Mouse (Mus musculus): ENCODE results near the gene Acad11. TPM values are rescaled to one million over a fixed set of nuclear protein-coding genes. Genes with fewer than 3 reads are reported as not detected.
A peak's percentile ranks its signal among the peaks of the same experiment; 100 is the strongest.

Gene Acad11
- polyA plus RNA-seq, 1 experiment = 40.5 TPM

DNA sequence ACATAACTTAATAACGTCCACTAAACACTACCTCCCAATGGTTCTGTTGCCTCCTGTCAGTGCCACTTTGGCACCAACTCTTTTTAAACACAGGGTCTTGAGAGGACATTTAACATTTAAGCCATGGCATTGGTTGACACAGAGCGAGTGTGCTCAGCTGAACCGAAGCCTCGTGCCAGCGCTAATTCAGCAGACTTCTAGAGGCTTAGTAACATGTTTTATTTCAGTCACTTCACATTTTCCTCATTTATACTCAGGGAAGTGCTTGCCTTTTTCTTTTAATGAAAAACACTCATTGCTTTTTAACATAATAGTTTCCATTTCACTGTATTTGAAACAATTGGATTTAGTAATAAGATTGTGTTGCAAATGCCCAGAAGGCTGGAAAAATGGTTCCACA, 46.0 kb downstream of the Acad11 start:
- no peaks in the 10 kb centered on the region for H3K27me3 ChIP-seq (ENCODE audit: control insufficient read depth, insufficient read depth, low read length, poor library complexity, severe bottlenecking)
- no peak overlapping the region for H3K27ac ChIP-seq (ENCODE audit: insufficient read depth, low read length)
- H3K9ac ChIP-seq (ENCODE audit: low read depth, poor library complexity, severe bottlenecking) = no peak overlapping the region
- H3K36me3 ChIP-seq (ENCODE audit: control insufficient read depth, insufficient read depth, low read length, poor library complexity, severe bottlenecking) = no peaks in the 10 kb centered on the region
- H3K9me3 ChIP-seq (replicated peaks; ENCODE audit: control insufficient read depth, insufficient read depth, low read length, poor library complexity, severe bottlenecking) = peaks cover 9% of the 10 kb centered on the region
- H3K4me3 ChIP-seq (ENCODE audit: low read depth, low read length) = no peak overlapping the region
- H3K4me1 ChIP-seq (ENCODE audit: control insufficient read depth, insufficient read depth, low read length) = no peaks in the 10 kb centered on the region
- TF ChIP-seq CTCF (IDR thresholded peaks at IDR 0.05; ENCODE audit: low read depth, low read length) (no peak), EP300 (IDR thresholded peaks at IDR 0.05; ENCODE audit: insufficient read depth, low read depth, low read length) (no peak), POLR2A (IDR thresholded peaks at IDR 0.05; ENCODE audit: insufficient read depth, low read length) (no peak)

DNA sequence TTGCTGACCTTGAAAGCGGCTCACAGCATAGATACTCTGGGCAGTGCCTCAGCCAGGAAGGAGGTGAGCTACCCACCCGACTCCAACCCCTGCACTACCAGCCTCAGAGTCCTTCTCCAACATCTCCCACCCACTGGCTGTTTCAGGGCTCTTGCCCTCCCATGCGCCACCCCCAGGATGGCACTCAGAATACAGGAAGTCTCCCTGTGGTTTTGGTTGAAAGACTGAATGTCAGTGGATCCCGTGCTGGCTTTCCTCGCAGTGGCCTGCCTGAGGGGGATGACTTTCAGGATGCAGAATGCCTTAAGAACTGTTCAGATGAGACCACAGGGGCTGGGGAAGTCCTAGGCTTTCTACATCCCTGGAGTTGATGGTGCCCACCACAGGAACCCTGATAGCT, 59.9 kb downstream of the Acad11 start:
- Histone ChIP-seq H3K4me3 (ENCODE audit: low read depth, low read length) (no peak overlapping the region), H3K9ac (ENCODE audit: low read depth, poor library complexity, severe bottlenecking) (no peak overlapping the region), H3K36me3 (ENCODE audit: control insufficient read depth, insufficient read depth, low read length, poor library complexity, severe bottlenecking) (no peaks in the 10 kb centered on the region), H3K4me1 (ENCODE audit: control insufficient read depth, insufficient read depth, low read length) (peaks cover 2% of the 10 kb centered on the region), H3K27ac (ENCODE audit: insufficient read depth, low read length) (no peak overlapping the region), H3K27me3 (ENCODE audit: control insufficient read depth, insufficient read depth, low read length, poor library complexity, severe bottlenecking) (no peaks in the 10 kb centered on the region), H3K9me3 (replicated peaks; ENCODE audit: control insufficient read depth, insufficient read depth, low read length, poor library complexity, severe bottlenecking) (no peaks in the 10 kb centered on the region)
- TF ChIP-seq CTCF (IDR thresholded peaks at IDR 0.05; ENCODE audit: low read depth, low read length) (peak; percentile 4), EP300 (IDR thresholded peaks at IDR 0.05; ENCODE audit: insufficient read depth, low read depth, low read length) (no peak)

DNA sequence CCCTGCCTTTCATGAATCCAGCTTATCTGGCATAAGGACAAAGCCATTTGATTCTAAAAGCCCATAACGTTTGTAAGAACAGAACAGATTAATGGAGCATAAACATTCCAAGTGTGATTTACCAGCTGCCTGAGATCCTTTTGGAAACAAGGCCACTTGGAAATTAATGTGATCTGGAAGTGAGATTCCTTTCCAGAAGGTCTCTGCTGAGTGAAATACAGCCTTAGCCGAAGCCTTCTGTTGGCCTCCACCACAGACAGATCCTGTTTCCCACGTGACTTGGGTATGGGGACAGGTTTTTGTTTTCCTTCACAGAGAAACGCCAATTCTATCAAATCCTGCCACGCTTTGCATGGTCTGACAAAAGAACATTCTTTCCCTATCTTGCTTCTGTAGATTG, 60.4 kb downstream of the Acad11 start:
- Histone ChIP-seq H3K36me3 (ENCODE audit: control insufficient read depth, insufficient read depth, low read length, poor library complexity, severe bottlenecking) (no peaks in the 10 kb centered on the region), H3K4me3 (ENCODE audit: low read depth, low read length) (no peak overlapping the region), H3K27me3 (ENCODE audit: control insufficient read depth, insufficient read depth, low read length, poor library complexity, severe bottlenecking) (no peaks in the 10 kb centered on the region), H3K27ac (ENCODE audit: insufficient read depth, low read length) (no peak overlapping the region), H3K9me3 (replicated peaks; ENCODE audit: control insufficient read depth, insufficient read depth, low read length, poor library complexity, severe bottlenecking) (no peaks in the 10 kb centered on the region), H3K9ac (ENCODE audit: low read depth, poor library complexity, severe bottlenecking) (no peak overlapping the region), H3K4me1 (ENCODE audit: control insufficient read depth, insufficient read depth, low read length) (peaks cover 2% of the 10 kb centered on the region)
- no peak for TF ChIP-seq CTCF (IDR thresholded peaks at IDR 0.05; ENCODE audit: low read depth, low read length)
- TF ChIP-seq POLR2A (IDR thresholded peaks at IDR 0.05; ENCODE audit: insufficient read depth, low read length) = no peak
- TF ChIP-seq EP300 (IDR thresholded peaks at IDR 0.05; ENCODE audit: insufficient read depth, low read depth, low read length) = no peak

DNA sequence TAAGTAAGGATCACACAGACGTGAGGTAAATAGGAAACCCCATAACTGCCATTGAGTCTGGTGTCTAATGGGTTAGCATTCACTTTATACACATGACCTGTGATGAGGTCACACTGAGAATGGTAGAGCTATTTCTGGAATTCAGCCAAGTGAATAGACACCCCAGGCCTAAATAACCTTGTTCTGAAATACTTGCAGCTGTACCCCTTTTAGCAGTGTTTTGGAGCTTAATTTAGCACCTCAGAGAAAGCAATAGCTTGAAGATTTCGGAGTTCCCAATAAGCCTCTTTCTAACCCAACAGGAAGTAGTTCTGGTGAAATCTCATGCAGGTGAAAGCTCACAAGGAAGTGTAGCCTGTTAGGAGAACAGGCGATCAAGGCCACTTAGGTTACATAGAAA, 63.7 kb downstream of the Acad11 start, which contains the start of gene Ackr4:
Gene Ackr4, minus strand, starts transcription at position 101 of the 400 bp plus-strand sequence.
- no peaks in the 10 kb centered on the region for H3K36me3 ChIP-seq (ENCODE audit: control insufficient read depth, insufficient read depth, low read length, poor library complexity, severe bottlenecking)
- TF ChIP-seq EP300 (IDR thresholded peaks at IDR 0.05; ENCODE audit: insufficient read depth, low read depth, low read length) = no peak
- TF ChIP-seq POLR2A (IDR thresholded peaks at IDR 0.05; ENCODE audit: insufficient read depth, low read length) = no peak
- TF ChIP-seq CTCF (IDR thresholded peaks at IDR 0.05; ENCODE audit: low read depth, low read length) = no peak
- H3K4me1 ChIP-seq (ENCODE audit: control insufficient read depth, insufficient read depth, low read length) = peaks cover 2% of the 10 kb centered on the region
- no peak within 1 kb of the TSS for H3K9ac ChIP-seq (ENCODE audit: low read depth, poor library complexity, severe bottlenecking)
- no peaks in the 10 kb centered on the region for H3K27me3 ChIP-seq (ENCODE audit: control insufficient read depth, insufficient read depth, low read length, poor library complexity, severe bottlenecking)
- no peak within 1 kb of the TSS for H3K27ac ChIP-seq (ENCODE audit: insufficient read depth, low read length)
- no peaks in the 10 kb centered on the region for H3K9me3 ChIP-seq (replicated peaks; ENCODE audit: control insufficient read depth, insufficient read depth, low read length, poor library complexity, severe bottlenecking)
- H3K4me3 ChIP-seq (ENCODE audit: low read depth, low read length) = no peak within 1 kb of the TSS

DNA sequence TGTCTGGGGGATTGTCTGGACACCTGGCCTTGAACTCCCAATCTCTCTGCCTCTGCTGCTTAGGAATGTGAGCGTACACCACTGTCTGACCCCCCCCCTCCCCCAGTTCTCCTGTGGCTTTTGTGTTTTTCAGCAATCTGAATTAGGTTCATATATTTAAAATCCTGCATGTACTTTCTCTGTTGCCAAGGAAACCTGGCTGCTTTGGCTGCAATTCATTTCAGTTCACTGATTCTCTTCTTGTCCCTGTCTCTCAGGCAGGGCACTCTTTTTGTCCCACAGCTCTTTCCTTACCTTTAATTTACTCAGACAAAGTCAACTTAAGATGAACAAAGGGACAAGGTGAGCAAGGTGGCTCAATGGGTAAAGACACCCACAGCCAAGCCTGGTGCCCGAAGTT, 64.9 kb downstream of the Acad11 start:
- TF ChIP-seq CTCF (IDR thresholded peaks at IDR 0.05; ENCODE audit: low read depth, low read length) (no peak), POLR2A (IDR thresholded peaks at IDR 0.05; ENCODE audit: insufficient read depth, low read length) (no peak), EP300 (IDR thresholded peaks at IDR 0.05; ENCODE audit: insufficient read depth, low read depth, low read length) (no peak)
- Histone ChIP-seq H3K27me3 (ENCODE audit: control insufficient read depth, insufficient read depth, low read length, poor library complexity, severe bottlenecking) (no peaks in the 10 kb centered on the region), H3K27ac (ENCODE audit: insufficient read depth, low read length) (no peak overlapping the region), H3K4me3 (ENCODE audit: low read depth, low read length) (no peak overlapping the region), H3K9me3 (replicated peaks; ENCODE audit: control insufficient read depth, insufficient read depth, low read length, poor library complexity, severe bottlenecking) (no peaks in the 10 kb centered on the region), H3K9ac (ENCODE audit: low read depth, poor library complexity, severe bottlenecking) (no peak overlapping the region), H3K36me3 (ENCODE audit: control insufficient read depth, insufficient read depth, low read length, poor library complexity, severe bottlenecking) (no peaks in the 10 kb centered on the region), H3K4me1 (ENCODE audit: control insufficient read depth, insufficient read depth, low read length) (peaks cover 1% of the 10 kb centered on the region)

DNA sequence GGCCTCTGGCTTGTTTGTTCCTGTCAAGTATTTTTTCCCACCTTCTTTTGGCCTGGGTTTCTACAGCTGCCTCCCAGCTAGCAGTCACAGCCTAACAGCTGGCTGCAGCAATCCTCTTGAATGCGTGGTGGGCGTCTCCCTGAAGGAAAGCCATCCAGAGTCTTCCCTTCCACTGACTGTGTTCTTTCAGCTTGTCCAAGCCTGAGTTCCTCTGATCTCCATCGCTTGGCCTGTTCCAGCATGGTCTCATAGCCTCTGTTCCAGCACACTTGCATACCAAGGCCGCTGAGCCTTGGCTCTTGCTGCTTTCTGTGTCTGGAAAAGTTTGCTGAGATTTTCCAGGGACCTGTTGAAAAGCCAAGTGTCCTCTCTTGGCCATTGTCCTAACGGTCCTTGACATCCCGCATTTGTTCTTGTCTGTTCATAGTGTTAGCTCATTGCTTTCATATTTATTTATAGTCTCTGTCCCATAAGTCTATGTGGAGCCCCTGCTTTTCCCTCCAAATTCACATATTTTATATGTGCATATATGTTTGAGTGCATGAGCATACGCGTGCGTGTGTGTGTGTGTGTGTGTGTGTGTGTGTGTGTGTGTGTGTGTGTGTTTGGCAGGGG, 67.1 kb downstream of the Acad11 start:
- Histone ChIP-seq H3K27me3 (ENCODE audit: control insufficient read depth, insufficient read depth, low read length, poor library complexity, severe bottlenecking) (no peaks in the 10 kb centered on the region), H3K4me1 (ENCODE audit: control insufficient read depth, insufficient read depth, low read length) (no peaks in the 10 kb centered on the region), H3K4me3 (ENCODE audit: low read depth, low read length) (no peak overlapping the region), H3K27ac (ENCODE audit: insufficient read depth, low read length) (no peak overlapping the region), H3K9ac (ENCODE audit: low read depth, poor library complexity, severe bottlenecking) (no peak overlapping the region), H3K9me3 (replicated peaks; ENCODE audit: control insufficient read depth, insufficient read depth, low read length, poor library complexity, severe bottlenecking) (no peaks in the 10 kb centered on the region), H3K36me3 (ENCODE audit: control insufficient read depth, insufficient read depth, low read length, poor library complexity, severe bottlenecking) (no peaks in the 10 kb centered on the region)
- TF ChIP-seq EP300 (IDR thresholded peaks at IDR 0.05; ENCODE audit: insufficient read depth, low read depth, low read length) (no peak), POLR2A (IDR thresholded peaks at IDR 0.05; ENCODE audit: insufficient read depth, low read length) (no peak), CTCF (IDR thresholded peaks at IDR 0.05; ENCODE audit: low read depth, low read length) (no peak)

All from ES-Bruce4 (cell line).